Mouse (Mus musculus) testis, adult 2 months (tissue): ENCODE measurements around the gene Ppp1r37. TPM values are rescaled to one million over a fixed set of nuclear protein-coding genes. Genes with fewer than 3 reads are reported as not detected.

ENCODE experiments used
- H3K27ac ChIP-seq: fragments of 200-500 bp; 2 replicates; pipeline ENCODE4 v1.5.1; 2012; ENCODE audit warnings: low read depth, low read length; ENCODE audit not compliant: control insufficient read depth, insufficient read depth
- H3K27me3 ChIP-seq: fragments of 200-500 bp; 2 replicates; pipeline ENCODE4 v1.6.1; 2012; ENCODE audit warnings: mild to moderate bottlenecking, low read length, moderate library complexity; ENCODE audit not compliant: control insufficient read depth, insufficient read depth
- H3K36me3 ChIP-seq: fragments of 200-500 bp; 2 replicates; pipeline ENCODE4 v1.6.1; 2012; ENCODE audit warnings: mild to moderate bottlenecking, low read length; ENCODE audit not compliant: control insufficient read depth, insufficient read depth
- H3K4me1 ChIP-seq: fragments of 200-500 bp; 2 replicates; pipeline ENCODE4 v1.6.1; 2012; ENCODE audit warnings: low read length; ENCODE audit not compliant: control insufficient read depth, insufficient read depth
- H3K4me3 ChIP-seq: fragments of 200-500 bp; 2 replicates; pipeline ENCODE4 v1.5.1; 2012; ENCODE audit warnings: low read depth, mild to moderate bottlenecking, low read length, moderate library complexity, mixed read lengths; ENCODE audit not compliant: control insufficient read depth
- CTCF ChIP-seq: fragments of 200-500 bp; IDR thresholded peaks from 2 replicates; pipeline ENCODE4 v1.5.1; 2012; ENCODE audit warnings: low read depth, mild to moderate bottlenecking, inconsistent platforms, low read length, moderate library complexity; ENCODE audit not compliant: control insufficient read depth, insufficient read depth, insufficient replicate concordance
- POLR2A ChIP-seq: fragments of 200-500 bp; IDR thresholded peaks from 2 replicates; pipeline ENCODE4 v1.6.1; 2012; ENCODE audit warnings: low read depth, mild to moderate bottlenecking, inconsistent platforms, low read length, moderate library complexity; ENCODE audit not compliant: control insufficient read depth
- polyA plus RNA-seq: library from polyadenylated mRNA; depleted of rRNA; stranded (reverse); fragments of >200 nt; gene quantifications from 2 replicates; pipeline ENCODE4 v1.2.3, GENCODE M21; 2012

The Ppp1r37 gene
- polyA plus RNA-seq, 1 experiment = 37.3 TPM

DNA sequence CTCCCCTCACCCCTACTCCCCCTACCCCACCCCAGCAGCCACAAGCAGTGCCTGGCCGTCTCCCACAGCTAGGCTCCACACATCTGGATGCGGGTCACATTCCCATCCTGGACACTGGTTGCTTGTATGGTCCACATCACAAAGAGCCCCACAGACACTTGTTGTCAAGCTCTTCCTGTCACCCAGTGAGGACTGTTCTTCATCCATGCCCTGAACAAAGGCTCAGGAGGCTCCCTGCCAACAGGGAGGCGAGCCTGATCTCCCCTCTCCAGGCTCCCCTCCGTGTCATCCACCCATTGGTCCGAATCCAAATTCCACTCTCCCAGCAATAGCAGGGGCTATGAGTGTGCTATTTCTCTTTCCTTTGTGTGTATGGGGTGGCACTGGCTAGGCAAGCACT lies 37.7 kb upstream of the Ppp1r37 start:
- TF ChIP-seq POLR2A (no peak), CTCF (no peak)
- H3K27me3 ChIP-seq = no peaks in the 10 kb centered on the region
- peaks cover 4% of the 10 kb centered on the region for H3K4me1 ChIP-seq
- H3K27ac ChIP-seq = no peak overlapping the region
- H3K36me3 ChIP-seq = no peaks in the 10 kb centered on the region
- H3K4me3 ChIP-seq = peak overlapping the region; percentile 74

DNA sequence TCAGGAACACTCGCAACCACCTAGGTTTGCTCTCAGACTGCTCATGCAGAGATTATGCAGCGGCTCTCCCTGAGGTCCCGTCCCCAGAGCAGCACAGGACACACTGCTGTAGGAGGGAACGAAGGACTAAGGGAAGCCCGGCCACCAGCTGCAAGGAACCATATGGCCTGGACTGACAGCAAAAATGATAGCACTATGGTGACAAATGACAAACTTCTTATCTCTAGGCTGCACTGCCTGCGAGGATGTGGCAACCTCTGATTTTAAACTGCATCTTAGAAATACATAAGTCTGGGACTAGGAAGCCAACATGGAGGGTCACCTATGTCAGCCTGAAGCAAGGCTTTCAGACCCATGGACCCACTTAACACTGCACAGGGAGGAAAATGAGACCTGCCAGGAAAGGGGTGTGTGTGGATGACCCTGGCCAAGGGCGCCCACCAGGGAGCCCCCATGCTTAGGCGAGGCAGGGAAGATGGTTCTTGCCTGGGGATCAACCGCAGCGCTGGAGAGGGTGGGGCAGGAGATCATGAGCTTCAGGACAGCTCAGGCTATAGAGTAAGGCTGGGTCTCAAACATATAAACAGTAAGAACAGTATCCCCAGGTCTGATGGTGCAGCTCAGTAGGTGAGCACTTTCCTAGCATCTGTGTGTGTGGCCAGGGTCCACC lies 30.3 kb upstream of the Ppp1r37 start:
- Histone ChIP-seq H3K27me3 (no peaks in the 10 kb centered on the region), H3K4me3 (peak overlapping the region; percentile 48), H3K4me1 (no peaks in the 10 kb centered on the region), H3K36me3 (no peaks in the 10 kb centered on the region; the same call in 1 of the 2 replicates), H3K27ac (no peak overlapping the region)
- TF ChIP-seq CTCF (no peak), POLR2A (no peak)

DNA sequence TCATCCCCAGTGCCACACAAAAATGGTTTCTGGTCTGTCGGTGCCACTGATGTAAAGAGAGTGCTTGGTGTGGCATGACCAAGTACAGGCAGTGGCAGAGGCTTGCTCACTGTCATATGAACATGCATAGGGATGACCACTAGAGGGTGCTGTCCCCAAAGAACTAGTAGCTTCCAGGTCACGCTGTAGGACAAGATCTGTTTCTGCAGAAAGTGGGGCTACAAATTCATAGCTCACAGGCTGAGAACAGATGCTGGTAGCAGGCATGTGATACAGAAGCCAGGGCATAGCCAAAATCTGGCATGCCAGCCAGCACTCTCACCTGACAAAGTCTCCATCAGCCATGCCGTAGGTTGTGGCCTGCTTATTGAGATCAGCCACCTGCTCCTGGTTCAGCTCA lies 27.0 kb upstream of the Ppp1r37 start:
- no peak overlapping the region for H3K27ac ChIP-seq
- no peak overlapping the region for H3K4me3 ChIP-seq
- TF ChIP-seq POLR2A = no peak
- peak; percentile 69; the same call in 1 of the 2 replicates for TF ChIP-seq CTCF
- H3K27me3 ChIP-seq = no peaks in the 10 kb centered on the region
- no peaks in the 10 kb centered on the region; the same call in 1 of the 2 replicates for H3K36me3 ChIP-seq
- H3K4me1 ChIP-seq = no peaks in the 10 kb centered on the region; the same call in 1 of the 2 replicates

DNA sequence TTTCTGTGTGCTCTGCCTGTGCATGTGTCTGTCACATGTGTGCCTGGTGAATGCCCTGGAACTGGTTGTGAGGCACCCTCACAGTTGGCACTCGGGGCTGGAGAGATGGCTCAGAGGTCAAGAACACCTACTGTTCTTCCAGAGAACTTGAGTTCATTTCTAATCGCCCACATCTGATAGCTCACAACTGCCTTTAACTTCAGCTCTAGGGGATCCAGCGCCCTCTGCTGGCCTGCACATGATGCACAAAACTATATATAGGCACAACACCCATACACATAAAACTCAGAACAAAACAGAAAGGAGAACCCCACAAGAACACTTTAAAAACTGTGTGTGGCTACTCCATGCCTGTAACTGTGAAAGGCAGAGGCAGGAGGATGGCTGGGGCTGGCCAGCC lies 26.3 kb upstream of the Ppp1r37 start:
- no peaks in the 10 kb centered on the region for H3K27me3 ChIP-seq
- no peak overlapping the region for H3K27ac ChIP-seq

DNA sequence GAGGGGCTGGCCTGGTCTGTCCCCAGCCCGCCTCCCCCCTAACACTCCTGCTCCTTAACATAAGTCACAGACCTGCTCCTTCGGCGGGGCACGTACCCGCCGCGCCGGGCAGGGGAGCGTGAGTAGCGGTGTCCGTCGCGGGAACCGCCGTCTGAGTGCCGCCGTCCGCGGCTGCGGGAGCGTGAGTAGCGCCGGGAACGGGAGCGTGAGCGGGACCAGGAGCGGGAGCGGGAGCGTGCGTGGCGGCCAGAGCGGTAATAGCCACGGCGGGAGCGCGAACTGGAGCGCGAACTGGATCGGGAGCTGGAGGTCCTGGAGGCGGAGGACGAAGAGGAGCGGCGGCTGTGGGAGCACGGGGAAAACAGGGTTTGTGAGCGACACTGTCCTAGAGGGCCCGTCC lies 23.4 kb upstream of the Ppp1r37 start:
- no peak overlapping the region for H3K27ac ChIP-seq
- TF ChIP-seq CTCF (no peak), POLR2A (no peak)
- H3K4me3 ChIP-seq = peak overlapping the region; percentile 55
- H3K27me3 ChIP-seq = no peaks in the 10 kb centered on the region
- no peaks in the 10 kb centered on the region; the same call in none of the 2 replicates for H3K36me3 ChIP-seq
- no peaks in the 10 kb centered on the region; the same call in 1 of the 2 replicates for H3K4me1 ChIP-seq

More for the DNA sequence above, 26.3 kb upstream of the Ppp1r37 start:
- Histone ChIP-seq H3K4me3 (no peak overlapping the region), H3K36me3 (no peaks in the 10 kb centered on the region; the same call in none of the 2 replicates), H3K4me1 (no peaks in the 10 kb centered on the region; the same call in 1 of the 2 replicates)
- TF ChIP-seq POLR2A = no peak
- TF ChIP-seq CTCF = peak; percentile 39; the same call in 1 of the 2 replicates

DNA sequence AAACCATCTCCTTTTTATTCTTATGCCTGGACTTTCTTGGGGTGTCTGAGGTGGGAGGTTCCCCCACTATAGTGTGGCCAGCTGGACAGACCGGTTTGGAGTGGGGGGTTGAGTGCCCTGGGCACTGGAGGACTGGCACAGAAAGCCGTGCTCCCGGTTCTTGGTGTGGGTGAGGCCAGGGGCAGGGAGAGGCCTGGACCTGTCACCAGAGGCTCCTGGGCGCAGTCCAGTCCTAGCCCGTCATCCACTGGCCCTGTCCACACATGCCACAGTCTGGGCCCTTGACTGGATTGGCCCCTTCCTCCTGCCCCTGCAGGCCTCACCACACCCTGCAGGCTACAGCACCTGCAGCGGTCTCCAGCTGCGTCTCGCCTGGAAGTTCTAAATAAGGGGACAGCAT lies 17.8 kb upstream of the Ppp1r37 start:
- Histone ChIP-seq H3K27me3 (no peaks in the 10 kb centered on the region), H3K36me3 (no peaks in the 10 kb centered on the region; the same call in 1 of the 2 replicates), H3K4me1 (peaks cover 15% of the 10 kb centered on the region), H3K4me3 (no peak overlapping the region), H3K27ac (no peak overlapping the region)
- TF ChIP-seq CTCF = no peak
- no peak for TF ChIP-seq POLR2A

DNA sequence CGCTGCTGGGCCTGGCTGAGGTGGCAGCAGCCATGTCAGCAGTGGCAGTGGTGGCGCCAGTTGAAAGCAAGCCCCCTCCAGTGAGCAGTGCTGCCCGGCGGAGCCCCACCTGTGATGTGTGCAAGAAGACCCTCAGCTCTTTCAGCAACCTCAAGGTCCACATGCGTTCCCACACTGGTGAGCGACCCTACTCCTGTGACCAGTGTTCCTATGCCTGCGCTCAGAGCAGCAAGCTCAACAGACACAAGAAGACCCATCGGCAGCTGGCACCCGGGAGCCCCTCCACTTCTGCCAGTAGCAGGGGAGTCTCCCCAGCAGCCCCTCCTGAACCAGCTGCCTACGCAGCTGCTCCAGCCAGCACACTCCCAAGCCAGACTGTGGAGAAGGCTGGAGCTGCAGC lies 16.9 kb upstream of the Ppp1r37 start:
- TF ChIP-seq CTCF (no peak), POLR2A (no peak)
- Histone ChIP-seq H3K27ac (no peak overlapping the region), H3K36me3 (no peaks in the 10 kb centered on the region; the same call in 1 of the 2 replicates), H3K27me3 (no peaks in the 10 kb centered on the region), H3K4me3 (no peak overlapping the region), H3K4me1 (peaks cover 15% of the 10 kb centered on the region)
